Mouse (Mus musculus): Measurements from ENCODE around the gene Sgms1. TPM values are rescaled to one million over a fixed set of nuclear protein-coding genes. Genes with fewer than 3 reads are reported as not detected.

Gene Sgms1
- polyA plus RNA-seq (2016; fragmentation: Nextera tagmentation; extraction: Ambion mirVana), result 27.0 and 28.9 TPM in 2 replicates

GRCm38 (mm10) chr19:32389001-32389871 lies at the start of gene Sgms1:
TSS of gene Sgms1 (minus strand) at chr19:32389714.
- Histone ChIP-seq H3K27me3 (no peaks in the 10 kb centered on the region), H3K4me3 (peak within 1 kb of the TSS; percentile 80), H3K9me3 (no peaks in the 10 kb centered on the region), H3K27ac (peak within 1 kb of the TSS; percentile 93), H3K4me1 (peaks cover 16% of the 10 kb centered on the region; the same call in 1 of the 2 replicates), H3K36me3 (no peaks in the 10 kb centered on the region), H3K9ac (peak within 1 kb of the TSS; percentile 79), H3K4me2 (replicated peaks) (peak within 1 kb of the TSS; percentile 92)
- peak; percentile 95 for ATAC-seq (ENCODE audit: insufficient number of reproducible peaks, insufficient read depth, low FRiP score, low TSS enrichment)
- 2% methylated on average over 68 of the region's 68 CpGs for WGBS

- 88% methylated on average over 3 of the region's 3 CpGs for WGBS
- no peak for ATAC-seq (ENCODE audit: insufficient number of reproducible peaks, insufficient read depth, low FRiP score, low TSS enrichment)
- no peak overlapping the region for H3K4me2 ChIP-seq (replicated peaks)
These were observed 36.3 kb upstream of the Sgms1 start for GRCm38 (mm10) chr19:32425856-32426255.

GRCm38 (mm10) chr19:32424706-32425105 lies 35.2 kb upstream of the Sgms1 start:
- no peaks in the 10 kb centered on the region for H3K27me3 ChIP-seq
- no peak overlapping the region for H3K9ac ChIP-seq
- ATAC-seq (ENCODE audit: insufficient number of reproducible peaks, insufficient read depth, low FRiP score, low TSS enrichment), result no peak
- WGBS, result 77% methylated on average over 3 of the region's 3 CpGs
- no peaks in the 10 kb centered on the region for H3K4me1 ChIP-seq
- no peak overlapping the region for H3K4me2 ChIP-seq (replicated peaks)
- H3K36me3 ChIP-seq, result no peaks in the 10 kb centered on the region
- H3K9me3 ChIP-seq, result no peaks in the 10 kb centered on the region
- no peak overlapping the region for H3K4me3 ChIP-seq
- no peak overlapping the region for H3K27ac ChIP-seq

More at GRCm38 (mm10) chr19:32425856-32426255, 36.3 kb upstream of the Sgms1 start:
- Histone ChIP-seq H3K9ac (no peak overlapping the region), H3K4me1 (no peaks in the 10 kb centered on the region), H3K27ac (no peak overlapping the region), H3K27me3 (no peaks in the 10 kb centered on the region), H3K9me3 (no peaks in the 10 kb centered on the region), H3K4me3 (no peak overlapping the region), H3K36me3 (no peaks in the 10 kb centered on the region)

- 87% methylated on average over 3 of the region's 3 CpGs for WGBS
- Histone ChIP-seq H3K9me3 (no peaks in the 10 kb centered on the region), H3K4me3 (no peak overlapping the region), H3K27me3 (no peaks in the 10 kb centered on the region), H3K9ac (no peak overlapping the region), H3K27ac (no peak overlapping the region), H3K4me2 (replicated peaks) (no peak overlapping the region), H3K4me1 (no peaks in the 10 kb centered on the region), H3K36me3 (no peaks in the 10 kb centered on the region)
- ATAC-seq (ENCODE audit: insufficient number of reproducible peaks, insufficient read depth, low FRiP score, low TSS enrichment), result no peak
These were observed 29.6 kb upstream of the Sgms1 start for GRCm38 (mm10) chr19:32419069-32419468.

DNA sequence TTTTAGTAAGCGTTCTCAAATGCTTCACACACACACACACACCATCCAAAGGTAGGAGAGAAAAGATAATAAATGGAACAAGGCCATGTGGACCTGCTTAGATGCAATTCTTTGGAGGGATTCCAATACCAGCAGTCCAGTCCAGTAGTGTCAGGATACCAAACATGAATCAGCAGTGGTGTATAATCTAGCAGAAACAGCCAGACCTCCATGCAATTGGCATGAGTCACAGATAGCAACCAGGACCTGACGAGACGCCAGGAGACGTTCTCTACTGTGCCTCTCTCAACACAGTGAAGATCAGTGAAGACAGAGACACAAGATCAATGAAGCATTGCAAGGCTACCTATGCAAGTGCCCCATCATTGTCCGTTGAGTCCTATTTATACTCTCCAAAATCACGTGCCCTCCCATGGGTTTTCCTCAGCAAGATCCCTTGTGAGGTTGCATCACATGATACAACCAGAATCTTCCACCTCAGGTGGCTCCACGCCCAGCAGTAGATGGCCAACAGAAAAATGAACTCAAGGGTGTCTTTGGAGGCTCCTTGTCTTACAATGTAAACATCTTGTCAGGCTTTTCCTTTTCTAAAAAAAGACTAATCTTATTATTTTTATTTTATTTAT lies 27.3 kb upstream of the Sgms1 start:
- no peaks in the 10 kb centered on the region for H3K9me3 ChIP-seq
- H3K27ac ChIP-seq, result no peak overlapping the region
- H3K4me2 ChIP-seq (replicated peaks), result no peak overlapping the region
- no peaks in the 10 kb centered on the region for H3K4me1 ChIP-seq
- H3K4me3 ChIP-seq, result no peak overlapping the region
- no peak overlapping the region for H3K9ac ChIP-seq
- no peak for ATAC-seq (ENCODE audit: insufficient number of reproducible peaks, insufficient read depth, low FRiP score, low TSS enrichment)
- H3K36me3 ChIP-seq, result no peaks in the 10 kb centered on the region
- WGBS, result 88% methylated on average over 7 of the region's 7 CpGs
- no peaks in the 10 kb centered on the region for H3K27me3 ChIP-seq

- no peaks in the 10 kb centered on the region for H3K27me3 ChIP-seq
- WGBS, result 76% methylated on average over 8 of the region's 8 CpGs
These were observed 20.3 kb upstream of the Sgms1 start for GRCm38 (mm10) chr19:32409603-32410360.

GRCm38 (mm10) chr19:32406717-32407116 lies 17.2 kb upstream of the Sgms1 start:
- WGBS, result 73% methylated on average over 7 of the region's 7 CpGs
- no peak for ATAC-seq (ENCODE audit: insufficient number of reproducible peaks, insufficient read depth, low FRiP score, low TSS enrichment)

More at GRCm38 (mm10) chr19:32409603-32410360, 20.3 kb upstream of the Sgms1 start:
- no peak for ATAC-seq (ENCODE audit: insufficient number of reproducible peaks, insufficient read depth, low FRiP score, low TSS enrichment)
- no peak overlapping the region for H3K4me2 ChIP-seq (replicated peaks)
- no peak overlapping the region for H3K9ac ChIP-seq
- H3K4me3 ChIP-seq, result no peak overlapping the region
- no peaks in the 10 kb centered on the region for H3K9me3 ChIP-seq
- H3K4me1 ChIP-seq, result no peaks in the 10 kb centered on the region
- no peak overlapping the region for H3K27ac ChIP-seq
- no peaks in the 10 kb centered on the region for H3K36me3 ChIP-seq

DNA sequence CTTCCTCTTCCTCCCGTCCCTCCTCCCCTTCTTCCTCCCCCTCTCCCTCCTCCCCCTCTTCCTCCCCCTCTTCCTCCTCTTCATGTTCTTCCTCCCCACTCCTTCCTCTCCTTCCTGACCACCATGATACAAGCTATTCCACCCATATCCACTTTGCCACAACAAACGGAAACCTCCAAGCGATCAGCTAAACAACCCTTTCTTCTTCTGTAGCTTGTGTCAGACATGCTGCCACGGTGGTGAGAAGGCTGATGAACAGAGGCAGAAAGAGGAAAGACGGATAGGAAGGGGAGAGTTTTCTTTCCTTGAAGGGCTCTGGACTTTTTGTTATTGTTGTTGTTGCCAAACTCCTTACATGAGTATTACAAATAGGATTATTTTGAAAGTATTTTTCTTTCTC lies 14.9 kb upstream of the Sgms1 start:
- Histone ChIP-seq H3K9me3 (no peaks in the 10 kb centered on the region), H3K27me3 (no peaks in the 10 kb centered on the region), H3K4me3 (no peak overlapping the region), H3K4me2 (replicated peaks) (no peak overlapping the region), H3K27ac (no peak overlapping the region), H3K36me3 (no peaks in the 10 kb centered on the region), H3K9ac (no peak overlapping the region), H3K4me1 (no peaks in the 10 kb centered on the region)
- WGBS, result 75% methylated on average over 5 of the region's 5 CpGs
- no peak for ATAC-seq (ENCODE audit: insufficient number of reproducible peaks, insufficient read depth, low FRiP score, low TSS enrichment)

More at GRCm38 (mm10) chr19:32406717-32407116, 17.2 kb upstream of the Sgms1 start:
- H3K27me3 ChIP-seq, result no peaks in the 10 kb centered on the region
- H3K27ac ChIP-seq, result no peak overlapping the region
- H3K4me3 ChIP-seq, result no peak overlapping the region
- H3K36me3 ChIP-seq, result no peaks in the 10 kb centered on the region
- no peaks in the 10 kb centered on the region for H3K9me3 ChIP-seq
- H3K4me1 ChIP-seq, result no peaks in the 10 kb centered on the region
- no peak overlapping the region for H3K9ac ChIP-seq
- no peak overlapping the region for H3K4me2 ChIP-seq (replicated peaks)

GRCm38 (mm10) chr19:32403834-32404233 lies 14.3 kb upstream of the Sgms1 start:
- H3K4me2 ChIP-seq (replicated peaks), result no peak overlapping the region
- no peaks in the 10 kb centered on the region for H3K4me1 ChIP-seq
- no peak overlapping the region for H3K4me3 ChIP-seq
- H3K9ac ChIP-seq, result no peak overlapping the region
- ATAC-seq (ENCODE audit: insufficient number of reproducible peaks, insufficient read depth, low FRiP score, low TSS enrichment), result no peak
- WGBS, result 85% methylated on average over 5 of the region's 5 CpGs
- no peaks in the 10 kb centered on the region for H3K36me3 ChIP-seq
- H3K27ac ChIP-seq, result no peak overlapping the region
- H3K27me3 ChIP-seq, result no peaks in the 10 kb centered on the region
- H3K9me3 ChIP-seq, result no peaks in the 10 kb centered on the region

- no peaks in the 10 kb centered on the region for H3K36me3 ChIP-seq
These were observed 9.0 kb upstream of the Sgms1 start for GRCm38 (mm10) chr19:32398491-32398890.

GRCm38 (mm10) chr19:32396303-32396702 lies 6.8 kb upstream of the Sgms1 start:
- Histone ChIP-seq H3K4me1 (no peaks in the 10 kb centered on the region), H3K4me2 (replicated peaks) (no peak overlapping the region), H3K9me3 (no peaks in the 10 kb centered on the region), H3K9ac (no peak overlapping the region), H3K4me3 (no peak overlapping the region), H3K27ac (no peak overlapping the region), H3K36me3 (no peaks in the 10 kb centered on the region), H3K27me3 (no peaks in the 10 kb centered on the region)
- ATAC-seq (ENCODE audit: insufficient number of reproducible peaks, insufficient read depth, low FRiP score, low TSS enrichment), result no peak
- 83% methylated on average over 6 of the region's 6 CpGs for WGBS

More at GRCm38 (mm10) chr19:32398491-32398890, 9.0 kb upstream of the Sgms1 start:
- H3K27me3 ChIP-seq, result no peaks in the 10 kb centered on the region
- 87% methylated on average over 5 of the region's 5 CpGs for WGBS
- no peak overlapping the region for H3K4me2 ChIP-seq (replicated peaks)
- no peak for ATAC-seq (ENCODE audit: insufficient number of reproducible peaks, insufficient read depth, low FRiP score, low TSS enrichment)
- H3K4me3 ChIP-seq, result no peak overlapping the region
- H3K9me3 ChIP-seq, result no peaks in the 10 kb centered on the region
- no peaks in the 10 kb centered on the region for H3K4me1 ChIP-seq
- H3K9ac ChIP-seq, result no peak overlapping the region
- H3K27ac ChIP-seq, result no peak overlapping the region
